Mouse (Mus musculus) embryonic facial prominence, embryonic 12.5 days (tissue): ENCODE measurements at regions not wholly inside any gene's neighbourhood (a gene's known extent, or its start where the extent isn't known, plus 50 kb on each side); places are given as distances from the start of the nearest gene placed in this dataset.

Experiments used
- ATAC-seq: fragments of 200-750 bp; cut with Nextera tagmentation; 2 replicates; pipeline ENCODE4 v1.8.0; 2017; ENCODE audit not compliant: insufficient number of reproducible peaks, insufficient read depth, low FRiP score, low TSS enrichment
- H3K27ac ChIP-seq: fragments of 300-500 bp; sonication (generic); 2 replicates; pipeline ENCODE4 v1.5.1; 2016; ENCODE audit warnings: mild to moderate bottlenecking
- H3K27me3 ChIP-seq: fragments of 300-500 bp; sonication (generic); 2 replicates; pipeline ENCODE4 v1.6.1; 2016; ENCODE audit warnings: mild to moderate bottlenecking, moderate library complexity
- H3K36me3 ChIP-seq: fragments of 300-500 bp; sonication (generic); 2 replicates; pipeline ENCODE4 v1.6.1; 2016; ENCODE audit warnings: mild to moderate bottlenecking
- H3K4me1 ChIP-seq: fragments of 300-500 bp; sonication (generic); 2 replicates; pipeline ENCODE4 v1.6.1; 2016
- H3K4me2 ChIP-seq: fragments of 300-500 bp; sonication (generic); replicated peaks from 2 replicates; pipeline ENCODE4 v1.6.1; 2016; ENCODE audit warnings: mild to moderate bottlenecking, moderate library complexity
- H3K4me3 ChIP-seq: fragments of 300-500 bp; sonication (generic); 2 replicates; pipeline ENCODE4 v1.5.1; 2016; ENCODE audit warnings: mild to moderate bottlenecking
- H3K9ac ChIP-seq: fragments of 300-500 bp; sonication (generic); 2 replicates; pipeline ENCODE4 v1.6.1; 2016; ENCODE audit warnings: mild to moderate bottlenecking, moderate library complexity
- H3K9me3 ChIP-seq: fragments of 300-500 bp; sonication (generic); 2 replicates; pipeline ENCODE4 v1.6.1; 2016; ENCODE audit warnings: mild to moderate bottlenecking, moderate library complexity
- WGBS: fragments of 180-500 bp; shearing (Covaris S2); methylation state at CpG from one replicate; pipeline ENCODE4 v1.1.7; 2016; 5-methylcytosine and 5-hydroxymethylcytosine counted together

DNA sequence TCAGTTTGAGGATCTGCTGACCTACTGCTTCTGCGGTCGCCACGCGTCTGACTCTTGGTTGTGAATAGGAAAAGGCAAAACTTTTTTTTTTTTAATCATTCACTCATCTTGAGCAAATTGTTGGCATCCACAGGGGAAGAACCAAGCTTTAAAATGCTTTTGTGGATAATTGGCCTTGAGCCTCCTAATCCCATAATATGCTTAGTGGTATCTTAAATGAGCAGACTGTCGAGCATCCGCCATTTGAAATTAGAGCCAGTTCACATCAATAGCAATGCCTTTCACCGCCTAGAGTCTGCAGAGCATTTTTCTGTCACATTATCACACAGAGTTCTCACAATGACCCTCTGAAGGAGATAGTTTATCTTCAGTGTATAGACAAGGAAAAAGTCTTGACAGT, 153.7 kb upstream of the Bmper start:
- no peak for ATAC-seq
- Histone ChIP-seq H3K9ac (no peak overlapping the region), H3K4me3 (no peak overlapping the region), H3K27me3 (no peaks in the 10 kb centered on the region), H3K27ac (no peak overlapping the region), H3K9me3 (no peaks in the 10 kb centered on the region), H3K4me1 (0 out of 2 replicates have a peak, but pooled peaks cover 4% of the 10 kb centered on the region), H3K36me3 (no peaks in the 10 kb centered on the region), H3K4me2 (no peak overlapping the region)
- 69% methylated on average over 7 of the region's 7 CpGs for WGBS

DNA sequence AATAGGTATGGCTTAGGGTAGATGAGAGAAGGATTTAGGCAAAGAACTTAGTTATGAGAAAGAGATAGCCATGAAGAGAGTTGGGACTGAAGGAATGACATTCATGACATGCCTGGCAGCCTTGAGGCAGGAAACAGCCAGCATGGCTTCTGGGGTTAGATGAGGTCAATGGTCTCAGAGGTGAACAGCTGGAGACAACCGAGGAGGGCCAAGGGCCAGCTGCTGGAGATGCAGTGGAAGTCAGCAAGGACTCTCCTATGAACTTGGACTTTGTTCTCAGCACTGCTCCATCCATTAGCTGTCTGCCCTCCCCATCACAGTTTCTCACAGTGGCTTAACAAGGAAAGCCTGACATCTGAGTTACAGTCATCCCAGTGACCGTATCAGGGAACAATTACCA, 151.9 kb upstream of the Bmper start:
- no peak overlapping the region for H3K4me2 ChIP-seq
- H3K4me3 ChIP-seq: no peak overlapping the region
- no peaks in the 10 kb centered on the region for H3K9me3 ChIP-seq
- H3K36me3 ChIP-seq: no peaks in the 10 kb centered on the region
- H3K27me3 ChIP-seq: no peaks in the 10 kb centered on the region
- 16% methylated on average over 2 of the region's 2 CpGs for WGBS
- no peak overlapping the region for H3K27ac ChIP-seq
- H3K4me1 ChIP-seq: 0 out of 2 replicates have a peak, but pooled peaks cover 4% of the 10 kb centered on the region
- no peak overlapping the region for H3K9ac ChIP-seq
- ATAC-seq: no peak

DNA sequence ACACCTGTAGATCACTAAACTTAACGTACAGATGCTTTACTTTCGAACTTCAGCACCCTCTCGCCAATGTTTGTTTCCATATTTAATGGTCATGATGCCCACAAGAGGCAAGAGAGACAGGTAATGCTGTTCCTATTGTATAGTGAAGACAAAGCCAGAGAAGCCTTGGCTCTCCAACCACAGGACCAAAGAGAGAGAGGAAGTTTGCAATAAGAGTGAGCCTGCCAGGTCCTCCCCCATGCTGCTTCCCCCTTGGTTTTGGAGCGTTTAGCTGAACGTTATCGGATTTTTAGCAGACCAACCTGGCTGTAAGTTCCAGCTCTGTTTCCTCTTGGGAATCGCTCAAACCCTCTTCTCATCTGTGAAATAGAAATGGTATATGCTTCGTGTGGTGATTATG, 150.1 kb upstream of the Bmper start:
- no peak overlapping the region for H3K27ac ChIP-seq
- ATAC-seq: no peak

DNA sequence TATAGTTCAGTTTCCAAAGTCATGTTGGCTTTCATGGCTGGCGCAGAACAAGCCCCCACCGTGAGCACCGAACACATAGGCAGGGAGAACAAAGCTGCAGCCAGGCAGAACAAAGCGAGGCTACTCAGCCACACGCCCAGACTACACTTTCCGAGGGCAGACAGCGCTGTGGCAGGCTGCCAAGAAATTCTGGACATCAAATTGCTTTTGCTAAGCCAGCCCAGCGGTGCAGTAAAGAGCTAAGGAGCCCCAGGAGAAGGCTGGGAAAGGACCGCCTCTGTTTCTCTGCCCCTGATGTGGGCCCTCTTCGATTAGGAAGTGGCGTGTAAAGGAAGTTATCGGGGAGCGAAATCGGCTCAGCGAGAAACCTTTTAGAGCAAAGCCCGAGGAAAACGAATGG, 139.3 kb upstream of the Bmper start:
- 11% methylated on average over 17 of the region's 17 CpGs for WGBS
- Histone ChIP-seq H3K36me3 (no peaks in the 10 kb centered on the region), H3K27me3 (no peaks in the 10 kb centered on the region), H3K27ac (peak overlapping the region; percentile 88), H3K4me1 (peaks cover 12% of the 10 kb centered on the region; the same call in 1 of the 2 replicates), H3K9ac (no peak overlapping the region), H3K9me3 (no peaks in the 10 kb centered on the region), H3K4me2 (peak overlapping the region; percentile 18; the same call in 1 of the 2 replicates), H3K4me3 (no peak overlapping the region)
- peak; percentile 87 for ATAC-seq

More for the DNA sequence above, 150.1 kb upstream of the Bmper start:
- WGBS: 76% methylated on average over 8 of the region's 8 CpGs
- no peaks in the 10 kb centered on the region for H3K36me3 ChIP-seq
- H3K27me3 ChIP-seq: no peaks in the 10 kb centered on the region
- 0 out of 2 replicates have a peak, but pooled peaks cover 1% of the 10 kb centered on the region for H3K4me1 ChIP-seq
- no peak overlapping the region for H3K4me3 ChIP-seq
- H3K4me2 ChIP-seq: no peak overlapping the region
- H3K9me3 ChIP-seq: no peaks in the 10 kb centered on the region
- H3K9ac ChIP-seq: no peak overlapping the region

DNA sequence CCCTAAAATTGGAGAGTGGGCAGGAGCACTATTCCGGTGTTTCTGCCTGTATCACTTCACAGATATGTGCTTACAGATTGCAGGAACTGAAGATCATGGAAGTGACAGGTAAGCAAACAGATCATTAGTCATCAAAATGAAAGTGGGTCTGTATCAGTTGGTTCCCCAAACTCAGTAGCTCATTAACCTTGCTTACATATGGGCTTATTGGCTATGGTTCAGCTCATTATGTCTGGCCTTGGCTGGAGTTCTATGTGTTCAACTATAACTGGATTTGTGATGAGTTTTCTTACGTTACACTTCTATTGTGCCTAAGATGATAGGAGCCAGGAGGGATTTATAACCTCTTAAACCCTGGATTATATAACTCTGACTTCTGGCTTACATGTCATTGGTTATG, 133.5 kb upstream of the Bmper start:
- Histone ChIP-seq H3K9me3 (no peaks in the 10 kb centered on the region), H3K4me1 (0 out of 2 replicates have a peak, but pooled peaks cover 5% of the 10 kb centered on the region), H3K36me3 (no peaks in the 10 kb centered on the region), H3K4me2 (no peak overlapping the region), H3K27me3 (no peaks in the 10 kb centered on the region), H3K4me3 (no peak overlapping the region), H3K9ac (no peak overlapping the region), H3K27ac (no peak overlapping the region)
- WGBS: 83% methylated on average over 2 of the region's 2 CpGs
- ATAC-seq: no peak

DNA sequence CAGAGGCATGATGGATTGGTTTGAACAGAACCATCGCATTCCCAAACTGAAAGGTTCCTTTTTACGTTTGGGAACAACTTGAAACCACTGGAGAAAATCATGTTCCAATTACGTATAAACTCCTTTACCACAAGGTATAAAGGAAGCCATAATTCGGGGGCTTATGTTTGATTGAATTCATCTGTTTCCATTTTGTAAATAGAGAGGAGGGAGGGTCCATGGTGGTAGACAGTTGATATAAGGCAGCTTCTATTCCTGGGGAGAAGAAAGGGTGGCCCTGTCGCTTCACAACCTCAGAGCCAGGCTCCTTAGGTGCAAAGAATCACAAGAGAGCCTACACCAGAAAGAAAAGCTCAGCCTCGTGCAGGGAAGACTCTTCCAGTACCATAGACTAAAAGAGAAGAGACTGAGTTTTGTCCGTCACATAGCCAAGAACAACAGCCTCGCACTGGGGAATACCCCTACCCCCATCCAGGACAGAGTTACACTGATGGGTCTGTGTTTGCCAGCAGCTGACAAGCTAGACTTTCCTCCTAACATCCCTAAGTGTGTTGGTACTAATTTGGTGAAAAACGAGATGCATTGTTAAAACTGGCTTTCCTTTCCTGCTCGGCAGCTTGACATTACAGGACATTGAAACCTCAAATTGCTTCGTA, 125.6 kb upstream of the Bmper start:
- H3K36me3 ChIP-seq: no peaks in the 10 kb centered on the region
- no peak overlapping the region for H3K4me2 ChIP-seq
- H3K4me1 ChIP-seq: peaks cover 16% of the 10 kb centered on the region
- H3K4me3 ChIP-seq: no peak overlapping the region
- peak overlapping the region; percentile 30 for H3K27ac ChIP-seq
- no peak overlapping the region for H3K9ac ChIP-seq
- no peaks in the 10 kb centered on the region for H3K27me3 ChIP-seq
- H3K9me3 ChIP-seq: no peaks in the 10 kb centered on the region
- 18% methylated on average over 11 of the region's 11 CpGs for WGBS
- peak; percentile 62 for ATAC-seq

DNA sequence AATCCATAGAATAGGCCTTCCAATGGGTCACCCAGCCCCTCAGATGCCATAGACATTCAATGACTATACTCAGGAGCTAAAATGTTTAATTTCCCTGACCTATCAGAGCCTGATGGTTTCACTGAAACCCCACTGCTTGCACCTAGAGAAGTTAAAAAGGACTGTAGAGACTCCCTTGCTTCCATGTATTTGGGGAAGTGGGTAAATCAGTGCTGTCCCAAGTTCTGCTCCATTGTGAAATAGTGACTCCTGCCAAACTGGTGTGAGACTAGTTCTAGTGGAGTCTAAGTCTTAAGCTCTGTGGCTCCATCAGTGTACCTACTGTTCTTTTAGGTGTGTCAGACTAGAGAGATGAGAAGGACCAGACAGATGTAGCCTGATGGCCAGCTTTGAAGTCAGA, 121.3 kb upstream of the Bmper start:
- Histone ChIP-seq H3K4me1 (peaks cover 16% of the 10 kb centered on the region), H3K4me3 (no peak overlapping the region), H3K36me3 (no peaks in the 10 kb centered on the region), H3K27ac (no peak overlapping the region), H3K27me3 (no peaks in the 10 kb centered on the region), H3K9me3 (no peaks in the 10 kb centered on the region), H3K9ac (no peak overlapping the region), H3K4me2 (no peak overlapping the region)
- no peak for ATAC-seq

DNA sequence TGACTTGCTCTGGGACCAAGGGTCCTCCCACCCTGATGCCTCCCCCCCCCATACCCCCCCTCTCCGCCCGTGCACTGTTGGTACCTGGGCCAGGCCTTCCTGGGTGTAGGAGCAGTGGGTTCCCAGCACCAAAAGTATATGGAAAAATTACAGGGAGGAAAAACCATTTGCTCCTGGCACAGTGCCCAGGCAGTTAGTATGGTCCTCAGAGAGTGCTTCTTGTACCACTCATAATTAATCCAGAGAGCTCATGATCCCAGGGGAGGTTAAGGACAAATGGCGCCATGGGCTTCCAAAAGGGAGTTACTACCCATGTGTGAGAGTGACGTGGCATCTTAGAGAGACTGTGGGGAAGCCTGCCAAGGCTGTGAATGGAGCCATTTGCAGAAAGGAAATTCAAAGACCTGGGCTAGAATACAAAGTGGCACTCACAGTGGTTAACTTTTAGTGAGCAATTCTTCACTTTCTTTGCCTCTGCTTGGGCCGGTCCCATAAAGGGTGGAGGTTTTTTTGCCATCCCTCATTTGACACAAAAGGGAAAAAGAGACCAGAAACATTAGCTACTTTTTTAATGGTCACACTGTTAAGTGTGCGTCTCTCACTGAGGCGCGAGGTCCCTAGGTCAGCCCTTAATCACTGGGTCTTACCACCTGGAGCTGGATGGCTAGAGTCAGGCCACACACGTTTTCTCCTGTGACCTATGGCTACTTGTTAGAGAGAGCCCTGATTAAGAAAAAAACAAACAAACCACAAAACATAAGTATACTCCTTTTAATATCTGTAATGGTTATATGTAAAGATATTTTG, 120.7 kb upstream of the Bmper start:
- no peaks in the 10 kb centered on the region for H3K9me3 ChIP-seq
- ATAC-seq: no peak
- H3K36me3 ChIP-seq: no peaks in the 10 kb centered on the region
- peaks cover 12% of the 10 kb centered on the region for H3K4me1 ChIP-seq
- no peak overlapping the region for H3K4me2 ChIP-seq
- no peak overlapping the region for H3K9ac ChIP-seq
- H3K27me3 ChIP-seq: no peaks in the 10 kb centered on the region
- 70% methylated on average over 9 of the region's 9 CpGs for WGBS
- H3K27ac ChIP-seq: no peak overlapping the region
- no peak overlapping the region for H3K4me3 ChIP-seq

DNA sequence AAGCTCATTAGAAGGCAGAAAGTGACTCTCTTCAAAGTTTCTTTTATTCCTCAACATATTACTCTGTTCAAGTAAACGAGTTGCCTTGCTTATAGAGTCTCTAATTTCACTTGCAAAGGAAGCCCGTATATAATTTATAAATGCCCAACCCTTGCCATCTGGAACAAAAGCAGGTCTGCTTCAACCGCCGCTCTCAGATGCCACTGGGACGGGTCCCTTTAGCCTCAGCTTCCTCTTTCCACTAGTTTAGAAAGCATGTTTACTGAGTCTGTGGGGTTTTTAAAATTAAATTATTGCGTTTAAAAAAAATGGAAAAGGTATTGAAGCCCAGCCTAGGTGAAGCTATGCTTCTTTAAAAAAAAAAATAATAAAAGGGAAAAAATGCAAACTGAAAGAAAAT, 111.4 kb upstream of the Bmper start:
- WGBS: 57% methylated on average over 6 of the region's 6 CpGs

DNA sequence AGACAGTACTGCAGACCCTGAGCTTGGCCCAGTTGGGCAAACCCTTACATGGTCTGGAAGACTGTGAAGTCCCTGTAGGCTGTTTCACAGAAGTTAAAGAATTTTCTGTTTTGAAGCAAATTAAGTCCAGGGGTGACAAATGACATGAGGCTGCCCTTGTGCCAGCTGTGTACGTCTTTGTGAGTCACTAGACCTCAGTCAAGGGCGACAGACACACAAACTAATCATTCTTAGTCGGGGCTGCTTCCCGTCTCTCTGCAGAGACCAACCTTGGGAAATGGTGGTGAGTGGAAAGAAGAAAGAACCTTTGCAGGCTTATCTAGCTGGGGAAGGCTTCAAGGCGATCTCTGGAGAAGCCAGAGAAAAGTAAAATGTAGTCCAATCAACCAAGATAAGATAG, 107.8 kb upstream of the Bmper start:
- no peak for ATAC-seq
- H3K27ac ChIP-seq: no peak overlapping the region
- no peaks in the 10 kb centered on the region for H3K9me3 ChIP-seq
- WGBS: 67% methylated on average over 5 of the region's 5 CpGs
- H3K9ac ChIP-seq: no peak overlapping the region
- H3K27me3 ChIP-seq: no peaks in the 10 kb centered on the region
- H3K4me1 ChIP-seq: no peaks in the 10 kb centered on the region
- no peaks in the 10 kb centered on the region for H3K36me3 ChIP-seq
- no peak overlapping the region for H3K4me3 ChIP-seq
- H3K4me2 ChIP-seq: no peak overlapping the region

More for the DNA sequence above, 111.4 kb upstream of the Bmper start:
- H3K4me2 ChIP-seq: no peak overlapping the region
- no peak overlapping the region for H3K4me3 ChIP-seq
- no peaks in the 10 kb centered on the region for H3K36me3 ChIP-seq
- no peak overlapping the region for H3K27ac ChIP-seq
- ATAC-seq: no peak
- no peaks in the 10 kb centered on the region for H3K27me3 ChIP-seq
- no peaks in the 10 kb centered on the region for H3K4me1 ChIP-seq
- H3K9me3 ChIP-seq: no peaks in the 10 kb centered on the region
- H3K9ac ChIP-seq: no peak overlapping the region

DNA sequence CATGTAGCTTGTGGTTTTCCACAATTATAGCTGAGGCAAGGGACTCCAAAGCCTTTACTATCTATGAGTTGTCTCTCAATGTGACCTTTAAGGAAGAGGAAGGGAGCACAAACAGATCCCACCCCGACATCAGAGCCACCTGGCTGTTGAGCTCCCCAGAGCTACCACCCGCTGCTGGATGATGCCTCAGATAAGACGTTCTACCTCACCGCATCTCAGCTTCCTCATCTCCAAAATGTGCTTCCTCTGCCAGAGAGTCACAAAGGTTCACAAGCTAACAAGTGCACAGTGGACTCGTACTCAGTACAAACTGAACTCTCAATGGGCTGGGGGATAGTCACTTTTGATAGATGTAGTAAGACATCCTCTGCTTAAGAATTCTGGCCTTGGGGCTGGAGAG, 107.3 kb upstream of the Bmper start:
- no peaks in the 10 kb centered on the region for H3K36me3 ChIP-seq
- no peaks in the 10 kb centered on the region for H3K9me3 ChIP-seq
- no peak overlapping the region for H3K4me3 ChIP-seq
- no peak overlapping the region for H3K27ac ChIP-seq
- WGBS: 82% methylated on average over 5 of the region's 5 CpGs
- H3K4me1 ChIP-seq: no peaks in the 10 kb centered on the region
- no peak overlapping the region for H3K9ac ChIP-seq
- ATAC-seq: no peak
- no peak overlapping the region for H3K4me2 ChIP-seq
- H3K27me3 ChIP-seq: no peaks in the 10 kb centered on the region

DNA sequence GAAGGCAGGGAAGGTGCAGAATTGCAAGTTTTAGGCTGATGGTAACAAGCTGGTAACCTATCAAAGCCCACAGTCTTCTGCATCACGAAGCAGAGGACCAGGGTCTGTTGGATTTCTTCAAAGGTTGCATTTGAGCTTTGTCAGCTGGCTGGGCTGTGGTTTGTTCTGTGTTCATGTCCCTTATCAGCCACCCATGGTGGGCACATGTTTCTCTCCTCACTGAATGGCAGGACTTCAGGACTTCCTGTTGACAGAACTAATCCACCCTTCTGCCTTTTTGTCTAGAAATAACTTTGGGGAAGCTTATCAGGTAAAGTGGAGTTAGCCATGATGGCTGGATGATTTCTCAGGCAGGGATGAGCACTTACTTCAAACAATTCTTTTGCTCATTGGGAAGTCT, 106.6 kb upstream of the Bmper start:
- no peak for ATAC-seq
- Histone ChIP-seq H3K4me1 (no peaks in the 10 kb centered on the region), H3K9ac (no peak overlapping the region), H3K4me3 (no peak overlapping the region), H3K36me3 (no peaks in the 10 kb centered on the region), H3K27ac (no peak overlapping the region), H3K9me3 (no peaks in the 10 kb centered on the region), H3K4me2 (no peak overlapping the region), H3K27me3 (no peaks in the 10 kb centered on the region)
- WGBS: 70% methylated on average over 1 of the region's 1 CpGs
